ENCODE assay signal across 22 mouse cellular contexts in the genomic region with DNA sequence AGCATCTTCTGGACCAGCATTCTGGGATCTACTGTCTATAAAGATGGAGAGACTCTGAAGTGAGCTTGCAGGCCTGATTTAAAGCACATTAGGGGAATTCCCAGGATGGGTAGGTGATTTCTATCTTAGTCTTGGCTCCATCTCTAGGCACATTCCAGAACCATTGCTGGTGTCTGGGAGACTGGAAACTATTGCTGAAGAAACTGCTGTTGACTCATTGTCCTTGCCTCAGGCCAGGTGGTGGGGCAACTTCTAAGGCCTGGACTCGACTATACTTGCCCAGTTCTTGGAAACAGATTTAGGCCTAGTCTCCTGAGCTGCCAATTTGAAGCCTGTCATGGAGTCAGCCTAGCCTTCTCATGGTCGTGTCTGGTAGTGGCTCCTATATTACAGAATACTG.
"Had no signal": no experiment of that assay in that cellular context is flagged by ENCODE, and none has a peak within 500 bp of the region (broad histone marks: within the 10 kb centered on the region; RNA-seq: fewer than 3 reads in every experiment).

No protein-coding gene starts in this region.

- H3K27me3 ChIP-seq: liver, embryonic 15.5 days; lung, embryonic 15.5 days; midbrain, embryonic 13.5 days; midbrain, embryonic 15.5 days; neural tube, embryonic 12.5 days; stomach, embryonic 15.5 days had no signal

- DNase-seq: liver, postnatal 0 days; lung, adult 2 months; lung, postnatal 14 days; lung, postnatal 36 days; retina, postnatal 1 day; right cerebral cortex, adult 18-20 months; right cerebral cortex, postnatal 25 days; right cerebral cortex, postnatal 4 days; spleen, adult 18-20 months; thymus, postnatal 14 days; thymus, postnatal 36 days had no signal

- H3K4me3 ChIP-seq: liver, embryonic 15.5 days; lung, embryonic 15.5 days; megakaryocyte, embryonic 14.5 days; midbrain, embryonic 13.5 days; midbrain, embryonic 15.5 days; neural tube, embryonic 12.5 days; stomach, embryonic 15.5 days had no signal

- H3K27ac ChIP-seq: liver, embryonic 15.5 days; lung, embryonic 15.5 days; macrophage; midbrain, embryonic 13.5 days; midbrain, embryonic 15.5 days; neural tube, embryonic 12.5 days; stomach, embryonic 15.5 days; stomach, postnatal 0 days had no signal

- H3K9ac ChIP-seq: liver, embryonic 15.5 days; liver, postnatal 0 days; lung, embryonic 15.5 days; midbrain, embryonic 13.5 days; midbrain, embryonic 15.5 days; neural tube, embryonic 12.5 days; stomach, embryonic 15.5 days had no signal

- ATAC-seq: liver, postnatal 0 days; lung, postnatal 0 days; midbrain, embryonic 13.5 days; midbrain, embryonic 15.5 days had no signal

- H3K9me3 ChIP-seq: liver, embryonic 15.5 days; lung, embryonic 15.5 days; megakaryocyte, embryonic 14.5 days; midbrain, embryonic 13.5 days; midbrain, embryonic 15.5 days; neural tube, embryonic 12.5 days; stomach, embryonic 15.5 days had no signal

- H3K4me2 ChIP-seq: liver, embryonic 15.5 days; lung, embryonic 15.5 days; midbrain, embryonic 11.5 days; midbrain, embryonic 13.5 days; midbrain, embryonic 15.5 days; neural tube, embryonic 12.5 days; stomach, embryonic 15.5 days had no signal

- H3K36me3 ChIP-seq: liver, embryonic 15.5 days; lung, embryonic 15.5 days; midbrain, embryonic 13.5 days; midbrain, embryonic 15.5 days; neural tube, embryonic 12.5 days; stomach, embryonic 15.5 days had no signal

- H3K4me1 ChIP-seq: liver, embryonic 15.5 days; lung, embryonic 15.5 days; megakaryocyte, embryonic 14.5 days; midbrain, embryonic 13.5 days; midbrain, embryonic 15.5 days; neural tube, embryonic 12.5 days; stomach, embryonic 15.5 days had no signal
